Mouse (Mus musculus) heart, embryonic 10.5 days (tissue): ENCODE results near the gene Ercc6. TPM values are rescaled to one million over a fixed set of nuclear protein-coding genes. Genes with fewer than 3 reads are reported as not detected.

Experiments used
- polyA plus RNA-seq: library from polyadenylated mRNA; unstranded; fragments of >200 nt; fragmentation: Nextera tagmentation; extraction: Ambion mirVana; gene quantifications from 2 replicates; pipeline ENCODE4 v1.2.1, GENCODE M21; 2016

The Ercc6 gene
- polyA plus RNA-seq, 1 experiment from 2014 or later, result 23.5 TPM

Other genes starting within 250 kb of the Ercc6 start
- gene Ogdhl, start 191.5 kb upstream of the Ercc6 start, polyA plus RNA-seq, result 15.3 and 22.1 TPM in 2 replicates
- not detected in 2 replicates for gene 1700024G13Rik, start 125.1 kb upstream of the Ercc6 start, polyA plus RNA-seq
- gene Slc18a3, start 48.7 kb upstream of the Ercc6 start, polyA plus RNA-seq, result 0.06 and 0.24 TPM in 2 replicates
- gene Chat, start 47.5 kb upstream of the Ercc6 start, polyA plus RNA-seq, result 0.06 and 0.10 TPM in 2 replicates
- not detected in 2 replicates for gene Prrxl1, start 85.9 kb downstream of the Ercc6 start, polyA plus RNA-seq
- gene 3425401B19Rik, start 171.8 kb downstream of the Ercc6 start, polyA plus RNA-seq, result 7.2 and 16.6 TPM in 2 replicates